Mouse (Mus musculus): ENCODE measurements at regions not wholly inside any gene's neighbourhood (a gene's known extent, or its start where the extent isn't known, plus 50 kb on each side); places are given as distances from the start of the nearest gene placed in this dataset.

GRCm38 (mm10) chr5:41476001-41476400 is 232.0 kb downstream of the Rab28 start:
- no peak for DNase-seq (ENCODE audit: low spot score)

DNA sequence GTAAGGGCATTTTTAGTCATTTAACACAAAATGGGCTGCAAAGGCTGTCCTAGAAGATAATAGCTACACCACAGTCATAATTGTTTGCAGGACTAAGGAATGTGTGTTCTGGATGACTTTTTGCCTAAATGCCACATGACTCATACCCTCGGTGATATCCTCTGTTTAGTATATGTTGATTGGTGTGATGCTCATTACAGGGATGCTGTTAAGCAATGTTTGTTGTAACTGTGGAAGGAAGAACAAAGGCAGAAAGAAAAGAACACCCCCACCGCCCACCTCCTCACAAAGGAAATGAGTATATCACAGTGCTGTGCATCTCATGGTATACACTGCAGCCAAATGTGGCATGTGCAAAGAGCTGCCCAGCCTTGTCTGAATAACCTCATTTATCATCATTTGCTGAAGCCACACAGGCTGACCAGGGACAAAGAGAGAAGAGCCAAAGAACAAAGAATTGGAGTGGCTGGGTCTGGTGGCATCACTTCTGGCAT is 262.4 kb downstream of the Rab28 start:
- DNase-seq (ENCODE audit: low spot score), result no peak

DNA sequence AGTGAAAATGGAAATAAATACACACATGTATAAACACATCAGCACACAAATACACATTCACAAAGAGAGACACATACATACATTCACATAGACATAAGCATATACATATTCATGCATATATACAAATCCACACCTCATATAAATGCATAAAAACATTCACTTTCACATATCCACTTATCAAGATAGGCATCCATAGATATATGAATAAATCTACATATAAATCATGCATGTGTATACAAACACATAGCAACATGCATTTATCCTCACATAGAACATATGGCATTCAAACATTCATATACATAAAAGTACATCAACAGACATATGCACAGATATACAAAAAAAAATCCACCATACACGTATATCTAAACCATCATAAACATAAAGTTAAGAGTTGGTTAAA is 266.9 kb downstream of the Rab28 start:
- no peak for DNase-seq (ENCODE audit: low spot score)

DNA sequence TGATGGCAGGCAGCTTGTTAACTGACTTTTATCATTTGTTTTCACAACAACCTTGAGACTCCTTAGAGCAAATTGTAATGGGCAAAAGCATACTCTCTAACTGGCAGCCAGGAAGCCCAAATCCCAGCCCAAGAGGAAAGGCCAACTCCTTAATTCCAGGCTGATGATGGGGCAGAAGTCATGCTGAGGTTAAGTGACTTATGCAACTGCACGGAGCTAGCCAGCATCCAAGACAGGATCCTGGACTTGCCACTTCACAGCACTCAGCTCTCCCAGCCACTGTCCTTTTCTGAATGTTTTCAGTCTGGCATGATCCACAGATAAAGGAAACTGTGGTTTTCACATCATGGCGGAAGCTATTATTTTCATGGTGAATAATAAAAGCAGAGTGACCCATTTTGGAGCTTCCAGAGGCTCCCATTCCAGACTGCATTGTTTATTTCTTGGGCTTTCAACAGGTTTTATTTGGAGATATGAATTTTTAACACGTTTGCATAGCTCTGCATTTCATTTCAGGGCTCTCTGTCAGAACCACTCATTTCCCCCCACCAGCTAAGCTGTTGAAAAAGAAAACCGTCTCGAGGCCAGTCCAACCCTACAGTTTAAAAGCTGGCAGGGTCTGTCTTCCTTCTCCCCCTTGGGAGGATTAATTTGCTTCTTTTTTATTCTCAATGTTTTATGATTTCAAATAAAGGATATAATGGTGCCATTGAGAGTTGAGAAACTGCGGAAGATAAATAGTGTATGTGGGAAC is 288.7 kb downstream of the Rab28 start:
- peak; percentile 8 for DNase-seq (ENCODE audit: low spot score)

GRCm38 (mm10) chr5:41409070-41409668 is 298.8 kb downstream of the Rab28 start:
- no peak for DNase-seq (ENCODE audit: low spot score)

- DNase-seq (ENCODE audit: low spot score), result no peak
These were observed 315.1 kb downstream of the Rab28 start for GRCm38 (mm10) chr5:41392802-41393234.

- no peak for DNase-seq (ENCODE audit: low spot score)
These were observed 315.8 kb downstream of the Rab28 start for GRCm38 (mm10) chr5:41392137-41392554.

DNA sequence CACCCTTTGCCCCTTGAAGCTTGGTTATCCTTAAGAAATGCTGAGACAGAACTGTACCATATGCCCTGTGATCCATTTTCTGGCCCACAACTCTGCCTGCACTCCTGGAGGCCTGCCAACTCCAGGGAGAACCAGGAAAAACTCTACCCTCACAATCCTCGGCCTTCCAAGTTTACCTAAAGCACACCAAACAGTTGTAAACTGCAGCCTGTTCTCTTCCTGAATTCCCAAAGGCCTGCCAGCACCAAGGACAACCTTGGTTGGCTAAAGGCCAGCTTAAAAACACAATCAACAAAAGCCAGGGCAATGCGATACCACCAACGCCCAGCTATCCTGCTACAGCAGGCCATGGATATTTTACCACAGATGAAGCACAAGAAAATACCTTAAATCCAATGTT is 334.5 kb downstream of the Rab28 start:
- no peak for DNase-seq (ENCODE audit: low spot score)

GRCm38 (mm10) chr5:41371461-41371860 is 336.5 kb downstream of the Rab28 start:
- DNase-seq (ENCODE audit: low spot score), result no peak

DNA sequence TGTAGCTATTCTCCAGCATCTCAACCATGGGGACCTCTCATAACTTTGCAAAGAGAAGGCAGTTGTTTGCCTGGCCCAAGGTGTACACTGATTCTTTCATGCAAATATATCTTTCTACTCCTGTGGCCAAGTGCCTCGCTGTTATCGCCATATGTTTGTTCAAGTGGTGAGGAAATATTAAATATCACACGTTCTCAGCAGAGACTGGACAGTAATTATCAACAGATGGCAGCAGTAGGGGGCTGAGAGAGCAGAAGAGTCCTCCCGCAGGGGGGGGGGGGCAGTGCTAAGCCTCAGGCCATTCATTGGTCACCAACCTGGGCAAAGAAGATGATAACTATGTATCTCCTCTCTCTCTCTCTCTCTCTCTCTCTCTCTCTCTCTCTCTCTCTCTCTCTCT is 337.6 kb downstream of the Rab28 start:
- no peak for DNase-seq (ENCODE audit: low spot score)

DNA sequence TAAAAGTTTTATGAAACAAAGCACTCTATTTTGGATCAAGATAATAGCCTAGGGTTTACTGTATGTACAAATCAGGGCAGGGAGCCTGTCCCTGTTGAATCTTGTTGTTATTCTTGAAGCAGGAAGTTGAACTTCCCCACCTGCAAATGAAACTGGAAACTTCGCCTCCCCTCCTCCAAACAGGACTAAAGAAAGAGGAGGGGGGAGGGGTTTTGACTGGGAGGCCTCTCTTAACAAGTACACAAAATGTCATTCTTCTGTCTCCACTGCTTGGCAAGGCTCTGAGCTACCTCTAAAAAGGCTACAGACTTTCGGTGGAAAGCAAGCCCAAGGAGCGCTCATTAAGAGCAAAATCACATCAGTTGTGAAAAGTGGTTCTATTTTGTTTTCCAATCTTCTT is 338.1 kb downstream of the Rab28 start:
- no peak for DNase-seq (ENCODE audit: low spot score)

DNA sequence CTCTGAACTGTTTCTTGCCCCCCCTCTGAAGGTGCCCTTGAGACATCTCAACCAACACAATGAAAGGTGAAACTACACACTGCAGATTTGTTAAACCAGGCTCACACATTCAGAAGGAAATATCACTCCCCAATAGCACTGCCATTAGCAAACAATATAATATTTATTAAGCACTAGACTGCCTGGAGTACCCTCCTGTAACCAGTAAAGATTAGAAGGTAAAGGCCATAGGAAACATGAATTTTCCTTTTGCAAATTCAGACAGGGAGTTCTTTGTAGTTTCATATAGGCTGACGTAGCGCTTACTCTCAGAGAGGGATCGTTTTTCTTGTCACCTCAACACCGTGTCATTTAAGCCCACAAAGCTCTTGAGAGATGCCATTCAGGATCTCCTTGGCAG is 342.1 kb downstream of the Rab28 start:
- DNase-seq (ENCODE audit: low spot score), result no peak

- no peak for DNase-seq (ENCODE audit: low spot score)
These were observed 359.5 kb downstream of the Rab28 start for GRCm38 (mm10) chr5:41348410-41348821.

GRCm38 (mm10) chr5:41347416-41347815 is 360.5 kb downstream of the Rab28 start:
- DNase-seq (ENCODE audit: low spot score), result no peak

GRCm38 (mm10) chr5:41340581-41340980 is 367.4 kb downstream of the Rab28 start:
- peak; percentile 22 for DNase-seq (ENCODE audit: low spot score)

DNA sequence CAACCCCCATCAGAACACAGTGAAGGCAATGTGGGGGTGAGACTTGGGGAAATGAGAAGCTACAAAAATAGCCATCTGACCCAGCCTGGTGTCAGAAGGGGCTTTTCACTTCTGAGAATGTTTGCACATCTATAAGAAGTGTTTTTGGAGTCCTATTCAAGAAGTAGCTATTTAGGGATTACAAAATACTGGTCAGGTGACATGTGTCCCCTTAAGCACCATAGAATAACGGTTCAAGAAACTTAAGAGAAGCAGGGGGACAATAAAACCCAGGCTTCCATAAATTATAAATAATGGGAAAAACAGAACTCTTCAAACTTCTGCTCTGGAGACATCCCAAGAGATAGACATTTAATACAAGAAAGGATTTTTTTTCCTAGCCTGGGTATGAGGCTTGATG is 411.5 kb downstream of the Rab28 start:
- DNase-seq (ENCODE audit: low spot score), result no peak

DNA sequence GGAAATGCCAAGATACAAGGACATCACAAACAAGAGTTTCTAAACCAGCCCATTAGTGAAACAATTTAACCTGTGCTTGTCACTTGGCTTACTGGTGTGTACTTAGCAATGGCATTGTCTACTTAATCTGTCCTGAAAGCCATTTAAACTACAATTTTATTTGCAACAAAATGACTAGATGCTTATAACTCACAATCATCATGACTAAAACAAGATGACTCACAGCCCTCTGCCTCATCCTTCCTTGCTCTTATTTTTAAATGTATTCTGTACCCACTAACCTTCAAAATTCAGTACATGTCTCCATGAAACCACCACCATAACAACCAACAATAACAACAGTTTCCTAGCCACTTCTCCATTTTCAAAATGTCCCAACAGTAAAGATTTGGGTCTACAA is 441.2 kb downstream of the Rab28 start:
- DNase-seq (ENCODE audit: low spot score), result no peak

DNA sequence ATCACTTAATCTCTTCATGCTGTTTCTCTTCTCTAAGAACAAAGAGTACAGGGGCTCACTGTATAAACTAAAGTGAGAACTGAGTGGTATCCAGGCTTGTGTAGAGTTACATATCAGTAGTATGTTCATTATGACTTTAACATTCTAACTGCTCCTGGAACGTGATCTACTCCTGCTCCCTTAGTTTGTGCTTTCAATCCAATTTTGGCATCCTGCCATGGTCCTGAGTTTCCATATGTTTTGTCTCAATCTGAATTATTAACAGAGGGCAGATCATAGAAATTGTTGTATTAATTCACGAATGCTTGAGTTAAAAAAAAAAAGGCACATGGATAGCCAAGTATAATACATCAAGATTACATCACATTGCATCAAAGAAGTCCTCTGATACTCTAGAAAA is 441.6 kb downstream of the Rab28 start:
- no peak for DNase-seq (ENCODE audit: low spot score)

- no peak for DNase-seq (ENCODE audit: low spot score)
These were observed 446.2 kb downstream of the Rab28 start for GRCm38 (mm10) chr5:41261654-41262237.

All from lung, postnatal 25 days (tissue).